Mouse (Mus musculus): ENCODE data around the gene Mpp6.
A peak's percentile ranks its signal among the peaks of the same experiment; 100 is the strongest.

Mpp6 gene

GRCm38 (mm10) chr6:50159842-50160241 is 49.8 kb downstream of the Mpp6 start:
- no peak for DNase-seq

GRCm38 (mm10) chr6:50163013-50163412 is 53.0 kb downstream of the Mpp6 start:
- no peak for DNase-seq

- no peak for DNase-seq
These were observed 58.8 kb downstream of the Mpp6 start for GRCm38 (mm10) chr6:50168821-50169220.

GRCm38 (mm10) chr6:50169771-50170170 is 59.7 kb downstream of the Mpp6 start:
- DNase-seq: no peak

GRCm38 (mm10) chr6:50175736-50176135 is 65.7 kb downstream of the Mpp6 start:
- no peak for DNase-seq

- DNase-seq: peak in 1 of 2 experiments; percentile 5
These were observed 70.1 kb downstream of the Mpp6 start for GRCm38 (mm10) chr6:50180189-50180588.

GRCm38 (mm10) chr6:50187955-50188354 is 77.9 kb downstream of the Mpp6 start:
- DNase-seq: no peak

GRCm38 (mm10) chr6:50189376-50189775 is 79.3 kb downstream of the Mpp6 start:
- no peak for DNase-seq

- no peak for DNase-seq
These were observed 81.6 kb downstream of the Mpp6 start for GRCm38 (mm10) chr6:50191605-50192004.

GRCm38 (mm10) chr6:50192169-50192568 is 82.1 kb downstream of the Mpp6 start:
- DNase-seq: no peak

- no peak for DNase-seq
These were observed 82.8 kb downstream of the Mpp6 start for GRCm38 (mm10) chr6:50192822-50193221.

GRCm38 (mm10) chr6:50193851-50194250 is 83.8 kb downstream of the Mpp6 start:
- DNase-seq: no peak

- DNase-seq: no peak
These were observed 94.3 kb downstream of the Mpp6 start for GRCm38 (mm10) chr6:50204356-50204755.

GRCm38 (mm10) chr6:50205093-50205492 is 95.1 kb downstream of the Mpp6 start:
- no peak for DNase-seq

- DNase-seq: no peak
These were observed 104.8 kb downstream of the Mpp6 start for GRCm38 (mm10) chr6:50214711-50215372.

GRCm38 (mm10) chr6:50215373-50215745 is 105.3 kb downstream of the Mpp6 start:
- DNase-seq: no peak

- no peak for DNase-seq
These were observed 105.9 kb downstream of the Mpp6 start for GRCm38 (mm10) chr6:50215986-50216385.

- DNase-seq: no peak
These were observed 108.6 kb downstream of the Mpp6 start for GRCm38 (mm10) chr6:50218628-50219027.

GRCm38 (mm10) chr6:50219066-50219465 is 109.0 kb downstream of the Mpp6 start:
- no peak for DNase-seq

- peak; percentile 24 to 41 for DNase-seq
These were observed 110.8 kb downstream of the Mpp6 start for GRCm38 (mm10) chr6:50220863-50221262.

- no peak for DNase-seq
These were observed 112.3 kb downstream of the Mpp6 start for GRCm38 (mm10) chr6:50222351-50222750.

- DNase-seq: no peak
These were observed 112.9 kb downstream of the Mpp6 start for GRCm38 (mm10) chr6:50222986-50223385.

- no peak for DNase-seq
These were observed 113.6 kb downstream of the Mpp6 start for GRCm38 (mm10) chr6:50223606-50224005.

GRCm38 (mm10) chr6:50225232-50225631 is 115.2 kb downstream of the Mpp6 start:
- DNase-seq: no peak

- no peak for DNase-seq
These were observed 118.1 kb downstream of the Mpp6 start for GRCm38 (mm10) chr6:50228180-50228579.
